Mouse (Mus musculus) thymus, postnatal 10 days (tissue): ENCODE measurements around the gene Slpi.
"Not testable (repeated sequence)": the region's sequence is repeated elsewhere in the genome, so short reads cannot be mapped to it uniquely, and the experiment has no call there.

ENCODE experiments used
- DNase-seq, 2 experiments: peaks; one replicate each; pipeline ENCODE4 v3.0.0; 2021; ENCODE audit warnings: low spot score in 2 of 2

Gene Slpi

GRCm38 (mm10) chr2:164377478-164378426 lies 11.1 kb downstream of the Slpi start:
- no peak for DNase-seq

GRCm38 (mm10) chr2:164373187-164373586 lies 15.7 kb downstream of the Slpi start:
- no peak for DNase-seq

- DNase-seq = no peak
Observed at GRCm38 (mm10) chr2:164372408-164373053, 16.4 kb downstream of the Slpi start.

- no peak for DNase-seq
Observed at GRCm38 (mm10) chr2:164371371-164371770, 17.5 kb downstream of the Slpi start.

GRCm38 (mm10) chr2:164368620-164369105 lies 20.2 kb downstream of the Slpi start:
- no peak for DNase-seq

GRCm38 (mm10) chr2:164366947-164367346 lies 21.9 kb downstream of the Slpi start:
- no peak for DNase-seq

GRCm38 (mm10) chr2:164360974-164361657 lies 27.8 kb downstream of the Slpi start:
- DNase-seq = no peak

- no peak for DNase-seq
Observed at GRCm38 (mm10) chr2:164359668-164360067, 29.2 kb downstream of the Slpi start.

GRCm38 (mm10) chr2:164359031-164359430 lies 29.9 kb downstream of the Slpi start:
- no peak for DNase-seq

GRCm38 (mm10) chr2:164358373-164358772 lies 30.5 kb downstream of the Slpi start:
- no peak for DNase-seq

- no peak for DNase-seq
Observed at GRCm38 (mm10) chr2:164356177-164356967, 32.5 kb downstream of the Slpi start.

GRCm38 (mm10) chr2:164353356-164353755 lies 35.5 kb downstream of the Slpi start:
- no peak for DNase-seq

GRCm38 (mm10) chr2:164352697-164353096 lies 36.2 kb downstream of the Slpi start:
- DNase-seq = no peak

- peak in 1 of 2 experiments; percentile 44 for DNase-seq
Observed at GRCm38 (mm10) chr2:164348980-164349379, 39.9 kb downstream of the Slpi start.

GRCm38 (mm10) chr2:164347697-164348096 lies 41.2 kb downstream of the Slpi start:
- DNase-seq = not testable (repeated sequence)

GRCm38 (mm10) chr2:164343732-164344131 lies 45.2 kb downstream of the Slpi start:
- not testable (repeated sequence) for DNase-seq

GRCm38 (mm10) chr2:164332440-164332839 lies 56.5 kb downstream of the Slpi start, which contains the start of gene Svs5:
Svs5 (plus strand) TSS chr2:164332740.
- not testable (repeated sequence) for DNase-seq

- no peak for DNase-seq
Observed at GRCm38 (mm10) chr2:164320983-164321382, 67.9 kb downstream of the Slpi start.

GRCm38 (mm10) chr2:164316451-164316850 lies 72.4 kb downstream of the Slpi start, which contains the start of gene Svs6:
Svs6 (plus strand) TSS chr2:164316751.
- not testable (repeated sequence) for DNase-seq

- not testable (repeated sequence) for DNase-seq
Observed at GRCm38 (mm10) chr2:164315460-164315859, 73.4 kb downstream of the Slpi start.

GRCm38 (mm10) chr2:164312599-164312998 lies 76.3 kb downstream of the Slpi start:
- DNase-seq = no peak
